Mouse (Mus musculus) neural tube, embryonic 11.5 days (tissue): ENCODE measurements at regions not wholly inside any gene's neighbourhood (a gene's known extent, or its start where the extent isn't known, plus 50 kb on each side); places are given as distances from the start of the nearest gene placed in this dataset.

Experiments
- ATAC-seq: fragments of 200-750 bp; cut with Nextera tagmentation; 2 replicates; pipeline ENCODE4 v1.8.0; 2017; ENCODE audit warnings: moderate number of reproducible peaks, mild to moderate bottlenecking, moderate TSS enrichment, moderate library complexity; ENCODE audit not compliant: insufficient read depth, low FRiP score, low TSS enrichment
- DNase-seq: peaks from one replicate; pipeline ENCODE4 v3.0.0-alpha.2; 2015; ENCODE audit warnings: low spot score
- H3K27ac ChIP-seq: fragments of 300-500 bp; sonication (generic); 2 replicates; pipeline ENCODE4 v1.5.1; 2014; ENCODE audit warnings: low read depth, mild to moderate bottlenecking, low read length
- H3K27me3 ChIP-seq: fragments of 300-500 bp; sonication (generic); 2 replicates; pipeline ENCODE4 v1.6.1; 2014; ENCODE audit warnings: mild to moderate bottlenecking, low read length, mixed read lengths; ENCODE audit not compliant: control insufficient read depth, insufficient read depth
- H3K36me3 ChIP-seq: fragments of 300-500 bp; sonication (generic); 2 replicates; pipeline ENCODE4 v1.6.1; 2014; ENCODE audit warnings: mild to moderate bottlenecking, low read length, moderate library complexity, mixed read lengths; ENCODE audit not compliant: control insufficient read depth, insufficient read depth
- H3K4me1 ChIP-seq: fragments of 300-500 bp; sonication (generic); 2 replicates; pipeline ENCODE4 v1.6.1; 2014; ENCODE audit warnings: low read length, mixed read lengths; ENCODE audit not compliant: control insufficient read depth, insufficient read depth
- H3K4me2 ChIP-seq: fragments of 300-500 bp; sonication (generic); 2 replicates; pipeline ENCODE4 v1.6.1; 2014; ENCODE audit warnings: low read depth, mild to moderate bottlenecking, moderate library complexity
- H3K4me3 ChIP-seq: fragments of 300-500 bp; sonication (generic); 2 replicates; pipeline ENCODE4 v1.5.1; 2014; ENCODE audit warnings: low read depth, low read length
- H3K9ac ChIP-seq: fragments of 300-500 bp; sonication (generic); 2 replicates; pipeline ENCODE4 v1.6.1; 2014; ENCODE audit warnings: mild to moderate bottlenecking, low read length
- H3K9me3 ChIP-seq: fragments of 300-500 bp; sonication (generic); 2 replicates; pipeline ENCODE4 v1.6.1; 2016; ENCODE audit warnings: low read length; ENCODE audit not compliant: control insufficient read depth
- WGBS: fragments of 180-500 bp; shearing (Covaris S2); extraction: QIAGEN DNeasy Blood & Tissue Kit; methylation state at CpG from one replicate; pipeline ENCODE4 v1.1.7; 2014; 5-methylcytosine and 5-hydroxymethylcytosine counted together

DNA sequence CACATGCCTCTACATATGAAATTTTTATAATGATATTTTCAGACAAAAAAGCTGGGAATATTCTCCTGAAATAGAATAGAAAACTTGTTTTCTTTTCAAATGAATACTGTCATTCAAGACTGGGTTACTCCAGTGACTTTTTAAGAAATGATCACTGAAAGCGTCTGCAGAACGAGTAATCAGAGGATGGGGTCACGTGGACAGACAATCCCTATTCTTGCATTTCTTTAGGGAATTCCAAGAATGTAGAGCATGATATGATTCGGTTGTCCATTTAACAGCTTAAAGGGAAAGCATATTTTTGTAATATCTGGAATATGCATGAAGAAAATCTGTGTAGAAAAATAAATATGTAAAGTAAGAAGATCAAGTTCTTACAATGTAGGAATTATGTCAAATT lies 65.6 kb downstream of the 4933402N22Rik start:
- Histone ChIP-seq H3K4me3 (no peak overlapping the region), H3K4me2 (no peak overlapping the region), H3K36me3 (no peaks in the 10 kb centered on the region), H3K27me3 (no peaks in the 10 kb centered on the region), H3K27ac (no peak overlapping the region), H3K4me1 (no peaks in the 10 kb centered on the region), H3K9ac (no peak overlapping the region), H3K9me3 (no peaks in the 10 kb centered on the region)
- no peak for DNase-seq
- WGBS, result 78% methylated on average over 4 of the region's 4 CpGs
- no peak for ATAC-seq

DNA sequence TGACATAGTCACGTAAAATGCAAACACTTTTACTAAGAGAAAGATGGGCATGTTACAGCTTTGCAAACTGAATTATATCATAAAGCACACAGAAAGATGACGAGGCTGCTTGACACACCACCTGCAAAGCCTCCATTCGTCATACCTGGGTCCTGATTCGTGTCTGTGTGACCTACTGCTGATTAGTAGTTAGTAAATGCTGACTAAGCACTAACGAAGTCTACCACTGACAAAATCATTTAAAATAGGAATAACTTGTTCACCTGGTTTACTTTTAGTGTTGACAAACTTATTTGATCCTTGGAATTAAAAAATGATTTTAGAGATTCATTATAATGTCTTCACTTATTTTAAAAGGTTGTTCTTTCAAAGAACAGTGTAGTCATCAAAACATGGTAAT lies 71.3 kb downstream of the 4933402N22Rik start:
- Histone ChIP-seq H3K36me3 (no peaks in the 10 kb centered on the region), H3K4me1 (no peaks in the 10 kb centered on the region), H3K4me3 (no peak overlapping the region), H3K4me2 (no peak overlapping the region), H3K27ac (no peak overlapping the region), H3K9ac (no peak overlapping the region), H3K27me3 (no peaks in the 10 kb centered on the region), H3K9me3 (no peaks in the 10 kb centered on the region)
- DNase-seq (no peak), ATAC-seq (no peak)
- 87% methylated on average over 5 of the region's 5 CpGs for WGBS

DNA sequence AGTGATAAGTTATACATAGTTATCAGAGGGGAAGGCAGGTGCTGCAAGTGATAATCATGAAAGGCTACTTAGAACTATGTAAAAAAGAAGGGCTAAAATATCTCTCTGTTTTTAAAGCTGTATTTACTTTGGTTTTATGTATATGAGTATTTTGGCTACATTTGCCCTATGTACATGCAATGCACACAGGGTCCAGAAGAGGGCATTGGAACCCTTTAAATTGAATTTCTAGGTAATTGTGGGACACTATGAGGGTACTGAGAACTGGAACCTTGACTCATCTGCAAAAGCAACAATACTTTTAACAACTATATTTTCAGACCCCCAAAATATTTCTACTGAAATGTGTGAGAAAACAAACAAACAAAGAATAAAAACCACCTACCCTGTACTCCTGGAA lies 82.9 kb downstream of the 4933402N22Rik start:
- Histone ChIP-seq H3K27ac (no peak overlapping the region), H3K4me2 (no peak overlapping the region), H3K27me3 (no peaks in the 10 kb centered on the region), H3K4me3 (no peak overlapping the region), H3K9ac (no peak overlapping the region), H3K4me1 (no peaks in the 10 kb centered on the region), H3K9me3 (no peaks in the 10 kb centered on the region), H3K36me3 (no peaks in the 10 kb centered on the region)
- DNase-seq, result no peak
- ATAC-seq, result no peak

DNA sequence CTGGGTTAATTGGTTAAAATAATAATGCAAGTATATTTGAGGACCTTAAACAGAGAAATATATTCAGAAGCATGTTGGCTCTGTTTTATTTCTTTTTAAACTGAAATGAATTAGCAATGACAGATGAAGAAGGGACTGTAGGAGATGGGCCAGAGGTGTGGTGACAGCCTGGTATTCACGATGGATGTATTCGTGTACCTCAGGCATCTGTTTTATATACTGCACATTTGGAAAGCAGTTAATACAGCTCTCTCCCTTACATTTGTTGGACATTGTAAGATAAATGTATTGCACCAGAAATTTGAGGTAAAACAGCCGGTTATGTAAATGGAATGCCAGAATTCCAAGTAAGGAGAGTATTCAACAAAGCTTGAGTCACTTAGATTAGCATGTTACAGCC lies 88.6 kb downstream of the 4933402N22Rik start:
- H3K27ac ChIP-seq, result no peak overlapping the region
- no peak overlapping the region for H3K9ac ChIP-seq
- no peak overlapping the region for H3K4me3 ChIP-seq
- H3K4me2 ChIP-seq, result no peak overlapping the region
- no peaks in the 10 kb centered on the region for H3K27me3 ChIP-seq
- no peaks in the 10 kb centered on the region for H3K9me3 ChIP-seq
- DNase-seq (no peak), ATAC-seq (no peak)
- 87% methylated on average over 3 of the region's 3 CpGs for WGBS
- H3K36me3 ChIP-seq, result no peaks in the 10 kb centered on the region
- no peaks in the 10 kb centered on the region for H3K4me1 ChIP-seq

DNA sequence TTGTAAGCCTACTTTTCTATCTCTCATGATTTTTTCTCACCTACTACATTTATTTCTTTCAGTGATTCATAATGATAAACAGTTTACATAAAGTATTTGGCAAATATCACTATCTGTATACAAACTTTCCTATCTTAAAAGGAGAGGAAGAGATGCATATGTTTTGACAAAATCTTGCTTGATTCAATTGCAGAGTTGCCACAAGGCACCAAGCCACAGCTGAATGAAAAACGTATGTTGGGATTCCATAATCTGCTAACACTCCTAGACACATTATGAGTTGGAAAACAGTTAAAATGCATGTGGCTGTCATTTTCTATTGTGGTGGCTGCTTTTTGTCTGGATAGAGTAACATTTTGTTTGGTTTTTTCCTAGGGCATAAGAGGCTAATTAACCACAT lies 98.5 kb downstream of the 4933402N22Rik start:
- Histone ChIP-seq H3K4me2 (no peak overlapping the region), H3K4me1 (no peaks in the 10 kb centered on the region), H3K36me3 (no peaks in the 10 kb centered on the region), H3K27ac (no peak overlapping the region), H3K9me3 (no peaks in the 10 kb centered on the region), H3K27me3 (no peaks in the 10 kb centered on the region), H3K4me3 (no peak overlapping the region), H3K9ac (no peak overlapping the region)
- 89% methylated on average over 1 of the region's 1 CpGs for WGBS
- DNase-seq (no peak), ATAC-seq (no peak)

DNA sequence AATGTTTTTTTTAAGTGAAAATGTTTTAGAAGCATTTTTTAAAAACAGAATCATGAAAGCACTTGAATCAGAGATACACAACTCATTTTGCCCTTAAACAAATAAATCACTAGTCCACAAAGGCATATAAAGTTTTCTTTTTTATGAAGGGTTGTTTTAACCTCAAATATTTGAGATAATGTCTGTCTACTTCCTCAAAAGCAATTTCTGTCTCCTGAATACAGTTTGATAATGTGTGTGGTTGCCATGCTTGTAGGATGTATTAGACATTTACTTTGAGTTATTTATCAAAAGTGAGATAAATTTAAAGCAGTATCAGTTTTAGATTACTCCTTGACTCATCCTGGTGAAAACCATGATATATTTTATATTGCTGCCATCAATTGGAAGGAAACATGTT lies 102.6 kb downstream of the 4933402N22Rik start:
- Histone ChIP-seq H3K9ac (no peak overlapping the region), H3K36me3 (no peaks in the 10 kb centered on the region), H3K27me3 (no peaks in the 10 kb centered on the region), H3K9me3 (no peaks in the 10 kb centered on the region), H3K4me2 (no peak overlapping the region), H3K4me1 (no peaks in the 10 kb centered on the region), H3K4me3 (no peak overlapping the region), H3K27ac (no peak overlapping the region)
- no peak for DNase-seq
- ATAC-seq, result no peak

DNA sequence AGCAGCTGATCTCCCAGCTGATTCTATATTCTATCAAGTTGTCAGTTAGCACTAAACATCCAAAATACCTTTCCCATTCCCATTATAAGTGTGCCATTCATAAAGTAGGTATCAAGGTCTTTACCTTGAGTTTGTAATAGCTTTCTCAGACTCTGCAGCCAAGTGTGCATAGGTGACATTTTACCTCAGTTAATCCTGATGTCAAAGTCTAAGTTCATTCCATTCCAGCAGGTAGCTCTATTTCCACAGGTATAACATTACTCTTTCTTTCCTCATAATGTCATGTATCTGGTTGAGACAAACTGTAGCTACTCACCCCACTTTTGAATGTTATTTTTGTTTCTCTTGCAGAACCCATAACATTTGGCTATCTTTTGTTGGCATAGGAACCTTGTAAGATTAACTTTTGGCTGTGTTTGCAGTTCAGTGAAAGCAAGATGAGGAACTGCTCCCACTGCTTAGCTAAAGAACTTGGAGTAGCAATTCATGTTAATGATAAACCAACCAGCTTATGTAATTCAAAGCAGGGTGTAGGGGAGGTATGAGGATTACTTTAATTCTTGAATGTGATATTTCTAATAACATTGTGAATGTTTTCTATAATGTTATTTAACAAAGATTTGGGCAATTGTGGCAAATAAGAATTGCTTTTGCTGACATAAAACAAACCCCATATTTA lies 107.0 kb downstream of the 4933402N22Rik start:
- no peaks in the 10 kb centered on the region for H3K4me1 ChIP-seq
- no peak overlapping the region for H3K9ac ChIP-seq
- ATAC-seq (no peak), DNase-seq (no peak)
- H3K9me3 ChIP-seq, result no peaks in the 10 kb centered on the region
- H3K36me3 ChIP-seq, result no peaks in the 10 kb centered on the region
- H3K27me3 ChIP-seq, result no peaks in the 10 kb centered on the region
- no peak overlapping the region for H3K4me2 ChIP-seq
- H3K27ac ChIP-seq, result no peak overlapping the region
- H3K4me3 ChIP-seq, result no peak overlapping the region

DNA sequence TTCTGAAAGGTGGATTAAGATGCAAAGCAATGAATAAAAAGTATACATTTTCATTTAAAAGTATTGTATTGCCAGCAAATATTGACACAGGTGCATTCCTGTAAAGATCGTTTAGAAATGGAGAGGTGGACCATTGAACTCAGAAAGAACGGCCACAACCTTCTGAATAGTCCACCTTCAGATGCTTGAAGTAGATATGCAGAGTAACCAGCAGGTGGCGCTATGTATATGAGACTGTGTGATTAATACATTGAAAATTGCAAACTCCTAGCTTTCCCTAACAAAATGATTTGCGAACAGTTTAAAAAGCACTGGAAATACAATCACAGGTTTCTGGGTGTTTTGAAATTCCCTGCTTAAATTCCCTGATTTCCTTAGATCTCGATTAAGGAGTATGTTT lies 112.2 kb downstream of the 4933402N22Rik start:
- Histone ChIP-seq H3K9ac (no peak overlapping the region), H3K4me3 (no peak overlapping the region), H3K36me3 (no peaks in the 10 kb centered on the region), H3K27ac (no peak overlapping the region), H3K27me3 (no peaks in the 10 kb centered on the region), H3K4me1 (no peaks in the 10 kb centered on the region), H3K9me3 (no peaks in the 10 kb centered on the region), H3K4me2 (no peak overlapping the region)
- DNase-seq (peak; percentile 50), ATAC-seq (peak; percentile 72; the same call in 1 of the 2 replicates)
- 20% methylated on average over 5 of the region's 5 CpGs for WGBS

DNA sequence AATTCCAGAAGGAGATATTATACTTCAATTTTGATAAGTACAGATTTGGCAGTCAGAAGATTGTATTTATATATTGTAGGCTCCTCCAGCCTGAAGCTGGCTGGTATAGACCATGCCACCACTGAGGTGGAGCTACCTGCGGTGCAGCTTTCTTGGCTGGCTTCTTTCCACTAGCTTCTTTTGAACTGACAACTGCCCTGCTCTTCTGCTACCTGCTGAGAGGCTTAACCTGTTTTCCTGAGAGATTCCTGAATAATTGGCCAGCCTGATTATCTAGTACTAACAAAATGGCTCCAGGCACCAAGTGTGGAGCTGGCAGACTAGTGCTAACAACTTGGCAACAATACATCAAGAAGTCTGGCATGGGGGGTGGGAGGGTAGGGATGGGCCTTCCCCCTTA lies 132.0 kb downstream of the 4933402N22Rik start:
- ATAC-seq (no peak), DNase-seq (no peak)
- no peaks in the 10 kb centered on the region for H3K36me3 ChIP-seq
- no peak overlapping the region for H3K27ac ChIP-seq
- H3K27me3 ChIP-seq, result no peaks in the 10 kb centered on the region
- no peaks in the 10 kb centered on the region for H3K9me3 ChIP-seq
- H3K4me1 ChIP-seq, result no peaks in the 10 kb centered on the region
- H3K4me3 ChIP-seq, result no peak overlapping the region
- H3K9ac ChIP-seq, result no peak overlapping the region
- H3K4me2 ChIP-seq, result no peak overlapping the region
- WGBS, result 89% methylated on average over 1 of the region's 1 CpGs
